Mouse (Mus musculus) midbrain, embryonic 10.5 days (tissue): ENCODE measurements around the gene Osbpl9. TPM values are rescaled to one million over a fixed set of nuclear protein-coding genes. Genes with fewer than 3 reads are reported as not detected.

Experiments used
- DNase-seq: peaks from one replicate; pipeline ENCODE4 v3.0.0-alpha.2; 2017; ENCODE audit warnings: low spot score
- H3K27ac ChIP-seq: fragments of 300-500 bp; sonication (generic); replicated peaks from 2 replicates; pipeline ENCODE4 v1.5.1; 2016; ENCODE audit warnings: mild to moderate bottlenecking
- H3K27me3 ChIP-seq: fragments of 300-500 bp; sonication (generic); 2 replicates; pipeline ENCODE4 v1.6.1; 2016; ENCODE audit warnings: low read depth, mild to moderate bottlenecking; ENCODE audit not compliant: poor library complexity, severe bottlenecking
- H3K36me3 ChIP-seq: fragments of 300-500 bp; sonication (generic); 2 replicates; pipeline ENCODE4 v1.6.1; 2016; ENCODE audit warnings: mild to moderate bottlenecking, moderate library complexity
- H3K4me1 ChIP-seq: fragments of 300-500 bp; sonication (generic); 2 replicates; pipeline ENCODE4 v1.6.1; 2016
- H3K4me3 ChIP-seq: fragments of 300-500 bp; sonication (generic); 2 replicates; pipeline ENCODE4 v1.5.1; 2016; ENCODE audit warnings: mild to moderate bottlenecking, moderate library complexity
- H3K9me3 ChIP-seq: fragments of 300-500 bp; sonication (generic); replicated peaks from 2 replicates; pipeline ENCODE4 v1.6.1; 2016; ENCODE audit warnings: mild to moderate bottlenecking
- WGBS: fragments of 180-500 bp; shearing (Covaris S2); methylation state at CpG from one replicate; pipeline ENCODE4 v1.1.7; 2016; 5-methylcytosine and 5-hydroxymethylcytosine counted together
- polyA plus RNA-seq: library from polyadenylated mRNA; unstranded; fragments of >200 nt; fragmentation: Nextera tagmentation; extraction: Ambion mirVana; gene quantifications from 2 replicates; pipeline ENCODE4 v1.2.1, GENCODE M21; 2016

Osbpl9 gene
- polyA plus RNA-seq, 1 experiment from 2014 or later, result 58.3 TPM

- H3K9me3 ChIP-seq, result no peaks in the 10 kb centered on the region
- no peak overlapping the region for H3K4me3 ChIP-seq
- peak; percentile 49 for DNase-seq
- no peaks in the 10 kb centered on the region for H3K36me3 ChIP-seq
- no peak overlapping the region for H3K27ac ChIP-seq
- H3K27me3 ChIP-seq, result no peaks in the 10 kb centered on the region
- WGBS, result 61% methylated on average over 11 of the region's 11 CpGs
- H3K4me1 ChIP-seq, result no peaks in the 10 kb centered on the region
These were observed 54.6 kb downstream of the Osbpl9 start for GRCm38 (mm10) chr4:109147278-109148038.

GRCm38 (mm10) chr4:109143091-109143490 is 59.0 kb downstream of the Osbpl9 start:
- no peak for DNase-seq
- Histone ChIP-seq H3K27ac (no peak overlapping the region), H3K4me1 (no peaks in the 10 kb centered on the region), H3K36me3 (no peaks in the 10 kb centered on the region), H3K4me3 (no peak overlapping the region), H3K9me3 (no peaks in the 10 kb centered on the region), H3K27me3 (no peaks in the 10 kb centered on the region)
- 84% methylated on average over 1 of the region's 1 CpGs for WGBS

GRCm38 (mm10) chr4:109138551-109138950 is 63.5 kb downstream of the Osbpl9 start:
- Histone ChIP-seq H3K27ac (no peak overlapping the region), H3K36me3 (no peaks in the 10 kb centered on the region), H3K27me3 (no peaks in the 10 kb centered on the region), H3K9me3 (no peaks in the 10 kb centered on the region), H3K4me3 (no peak overlapping the region), H3K4me1 (no peaks in the 10 kb centered on the region)
- DNase-seq, result no peak
- WGBS, result 56% methylated on average over 4 of the region's 4 CpGs

GRCm38 (mm10) chr4:109136475-109137125 is 65.5 kb downstream of the Osbpl9 start:
- WGBS, result 90% methylated on average over 7 of the region's 7 CpGs
- no peak for DNase-seq

GRCm38 (mm10) chr4:109134955-109135354 is 67.1 kb downstream of the Osbpl9 start:
- 90% methylated on average over 3 of the region's 3 CpGs for WGBS

More at GRCm38 (mm10) chr4:109136475-109137125, 65.5 kb downstream of the Osbpl9 start:
- no peak overlapping the region for H3K4me3 ChIP-seq
- no peaks in the 10 kb centered on the region for H3K9me3 ChIP-seq
- no peaks in the 10 kb centered on the region for H3K4me1 ChIP-seq
- H3K27ac ChIP-seq, result no peak overlapping the region
- no peaks in the 10 kb centered on the region for H3K27me3 ChIP-seq
- H3K36me3 ChIP-seq, result no peaks in the 10 kb centered on the region

GRCm38 (mm10) chr4:109131256-109131872 is 70.7 kb downstream of the Osbpl9 start:
- Histone ChIP-seq H3K4me1 (peaks cover 10% of the 10 kb centered on the region), H3K4me3 (no peak overlapping the region), H3K27ac (no peak overlapping the region), H3K27me3 (no peaks in the 10 kb centered on the region), H3K36me3 (no peaks in the 10 kb centered on the region), H3K9me3 (no peaks in the 10 kb centered on the region)
- WGBS, result 95% methylated on average over 10 of the region's 10 CpGs
- DNase-seq, result no peak

More at GRCm38 (mm10) chr4:109134955-109135354, 67.1 kb downstream of the Osbpl9 start:
- no peak for DNase-seq
- no peaks in the 10 kb centered on the region for H3K27me3 ChIP-seq
- no peak overlapping the region for H3K27ac ChIP-seq
- no peaks in the 10 kb centered on the region for H3K36me3 ChIP-seq
- H3K4me3 ChIP-seq, result no peak overlapping the region
- H3K4me1 ChIP-seq, result no peaks in the 10 kb centered on the region
- no peaks in the 10 kb centered on the region for H3K9me3 ChIP-seq

- no peak overlapping the region for H3K4me3 ChIP-seq
- H3K27ac ChIP-seq, result no peak overlapping the region
- H3K36me3 ChIP-seq, result no peaks in the 10 kb centered on the region
- H3K4me1 ChIP-seq, result peaks cover 10% of the 10 kb centered on the region
- no peaks in the 10 kb centered on the region for H3K9me3 ChIP-seq
- H3K27me3 ChIP-seq, result no peaks in the 10 kb centered on the region
- no peak for DNase-seq
These were observed 73.1 kb downstream of the Osbpl9 start for GRCm38 (mm10) chr4:109128971-109129370.

GRCm38 (mm10) chr4:109128017-109128416 is 74.1 kb downstream of the Osbpl9 start:
- no peak for DNase-seq
- Histone ChIP-seq H3K9me3 (no peaks in the 10 kb centered on the region), H3K4me3 (no peak overlapping the region), H3K4me1 (peaks cover 10% of the 10 kb centered on the region), H3K27ac (0 out of 2 replicates have a peak overlapping the region, but pooled peaks have one; percentile 0), H3K36me3 (no peaks in the 10 kb centered on the region), H3K27me3 (no peaks in the 10 kb centered on the region)
- 83% methylated on average over 9 of the region's 9 CpGs for WGBS

GRCm38 (mm10) chr4:109126834-109127564 is 75.1 kb downstream of the Osbpl9 start:
- 69% methylated on average over 8 of the region's 10 CpGs for WGBS
- no peaks in the 10 kb centered on the region for H3K9me3 ChIP-seq
- H3K27ac ChIP-seq, result no peak overlapping the region
- no peak for DNase-seq
- H3K4me1 ChIP-seq, result peaks cover 10% of the 10 kb centered on the region
- no peak overlapping the region for H3K4me3 ChIP-seq
- H3K27me3 ChIP-seq, result no peaks in the 10 kb centered on the region
- H3K36me3 ChIP-seq, result no peaks in the 10 kb centered on the region

GRCm38 (mm10) chr4:109125746-109126425 is 76.2 kb downstream of the Osbpl9 start:
- H3K4me1 ChIP-seq, result peaks cover 10% of the 10 kb centered on the region
- no peaks in the 10 kb centered on the region for H3K27me3 ChIP-seq
- no peak overlapping the region for H3K4me3 ChIP-seq
- no peak overlapping the region for H3K27ac ChIP-seq
- H3K36me3 ChIP-seq, result no peaks in the 10 kb centered on the region
- no peaks in the 10 kb centered on the region for H3K9me3 ChIP-seq
- DNase-seq, result no peak
- 77% methylated on average over 2 of the region's 2 CpGs for WGBS

- H3K4me3 ChIP-seq, result no peak overlapping the region
- peaks cover 17% of the 10 kb centered on the region for H3K4me1 ChIP-seq
- H3K27ac ChIP-seq, result no peak overlapping the region
- no peaks in the 10 kb centered on the region for H3K27me3 ChIP-seq
- no peaks in the 10 kb centered on the region for H3K9me3 ChIP-seq
- no peaks in the 10 kb centered on the region for H3K36me3 ChIP-seq
- WGBS, result 84% methylated on average over 4 of the region's 4 CpGs
- no peak for DNase-seq
These were observed 79.1 kb downstream of the Osbpl9 start for GRCm38 (mm10) chr4:109122830-109123555.
